Mouse (Mus musculus) small intestine, adult 2 months (tissue): ENCODE measurements around the gene Prg3. TPM values are rescaled to one million over a fixed set of nuclear protein-coding genes. Genes with fewer than 3 reads are reported as not detected.

Source experiments
- H3K27ac ChIP-seq: fragments of 200-500 bp; 2 replicates; pipeline ENCODE4 v1.5.1; 2012; ENCODE audit warnings: low read depth, low read length, control low read depth, inconsistent platforms; ENCODE audit not compliant: insufficient read depth
- H3K27me3 ChIP-seq: fragments of 200-500 bp; 2 replicates; pipeline ENCODE4 v1.6.1; 2012; ENCODE audit warnings: mild to moderate bottlenecking, moderate library complexity, low read length, inconsistent platforms; ENCODE audit not compliant: control insufficient read depth, insufficient read depth
- H3K36me3 ChIP-seq: fragments of 200-500 bp; 2 replicates; pipeline ENCODE4 v1.6.1; 2012; ENCODE audit warnings: mild to moderate bottlenecking, low read length, control low read depth, inconsistent platforms; ENCODE audit not compliant: control insufficient read depth, insufficient read depth
- H3K4me1 ChIP-seq: fragments of 200-500 bp; 2 replicates; pipeline ENCODE4 v1.6.1; 2012; ENCODE audit warnings: low read length, inconsistent platforms, mixed read lengths; ENCODE audit not compliant: control insufficient read depth, insufficient read depth, insufficient read length
- H3K4me3 ChIP-seq: fragments of 200-500 bp; 2 replicates; pipeline ENCODE4 v1.5.1; 2012; ENCODE audit warnings: low read depth, mild to moderate bottlenecking, control low read depth, inconsistent platforms, low read length, moderate library complexity
- CTCF ChIP-seq: fragments of 200-500 bp; IDR thresholded peaks from 2 replicates; pipeline ENCODE4 v1.5.1; 2012; ENCODE audit warnings: low read depth, mild to moderate bottlenecking, control low read depth, inconsistent platforms, low read length, moderate library complexity, mixed read lengths; ENCODE audit not compliant: insufficient replicate concordance, insufficient read length; ENCODE audit errors: extremely low read depth
- POLR2A ChIP-seq: fragments of 200-500 bp; IDR thresholded peaks from 2 replicates; pipeline ENCODE4 v1.6.1; 2012; ENCODE audit warnings: low read depth, mild to moderate bottlenecking, control low read depth, inconsistent platforms, low read length, moderate library complexity
- WGBS: fragments of 180-500 bp; shearing (Covaris S2); methylation state at CpG from one replicate; pipeline ENCODE4 v1.1.7; 2018; 5-methylcytosine and 5-hydroxymethylcytosine counted together
- polyA plus RNA-seq: library from polyadenylated mRNA; depleted of rRNA; stranded (reverse); fragments of >200 nt; gene quantifications from 2 replicates; pipeline ENCODE4 v1.2.3, GENCODE M21; 2012

Gene Prg3
- polyA plus RNA-seq, 1 experiment, result not detected

GRCm38 (mm10) chr2:85027281-85027680 lies 39.3 kb downstream of the Prg3 start:
- TF ChIP-seq POLR2A, result no peak
- TF ChIP-seq CTCF, result no peak
- no peak overlapping the region for H3K27ac ChIP-seq
- H3K36me3 ChIP-seq, result no peaks in the 10 kb centered on the region
- no peaks in the 10 kb centered on the region for H3K27me3 ChIP-seq
- H3K4me1 ChIP-seq, result peaks cover 5% of the 10 kb centered on the region; the same call in 1 of the 2 replicates
- 72% methylated on average over 5 of the region's 5 CpGs for WGBS
- no peak overlapping the region for H3K4me3 ChIP-seq

GRCm38 (mm10) chr2:85029897-85030296 lies 41.9 kb downstream of the Prg3 start:
- H3K27ac ChIP-seq, result no peak overlapping the region
- WGBS, result 16% methylated on average over 6 of the region's 6 CpGs
- peaks cover 5% of the 10 kb centered on the region; the same call in 1 of the 2 replicates for H3K4me1 ChIP-seq
- TF ChIP-seq POLR2A (no peak), CTCF (no peak)
- H3K36me3 ChIP-seq, result no peaks in the 10 kb centered on the region
- no peaks in the 10 kb centered on the region for H3K27me3 ChIP-seq
- H3K4me3 ChIP-seq, result no peak overlapping the region

GRCm38 (mm10) chr2:85030989-85031388 lies 43.0 kb downstream of the Prg3 start:
- Histone ChIP-seq H3K27ac (no peak overlapping the region), H3K4me1 (peaks cover 5% of the 10 kb centered on the region; the same call in 1 of the 2 replicates), H3K4me3 (no peak overlapping the region), H3K36me3 (no peaks in the 10 kb centered on the region), H3K27me3 (no peaks in the 10 kb centered on the region)
- 60% methylated on average over 6 of the region's 6 CpGs for WGBS
- TF ChIP-seq POLR2A, result no peak
- TF ChIP-seq CTCF, result no peak

- TF ChIP-seq CTCF (no peak), POLR2A (no peak)
- 84% methylated on average over 2 of the region's 2 CpGs for WGBS
- Histone ChIP-seq H3K36me3 (no peaks in the 10 kb centered on the region), H3K27ac (no peak overlapping the region), H3K4me1 (peaks cover 14% of the 10 kb centered on the region; the same call in 1 of the 2 replicates), H3K4me3 (no peak overlapping the region), H3K27me3 (no peaks in the 10 kb centered on the region)
These were observed 45.1 kb downstream of the Prg3 start for GRCm38 (mm10) chr2:85033121-85033520.

GRCm38 (mm10) chr2:85034169-85034568 lies 46.2 kb downstream of the Prg3 start:
- Histone ChIP-seq H3K4me1 (peaks cover 11% of the 10 kb centered on the region; the same call in 1 of the 2 replicates), H3K27ac (no peak overlapping the region), H3K36me3 (no peaks in the 10 kb centered on the region), H3K27me3 (no peaks in the 10 kb centered on the region), H3K4me3 (no peak overlapping the region)
- 78% methylated on average over 7 of the region's 7 CpGs for WGBS
- TF ChIP-seq CTCF (no peak), POLR2A (no peak)

- 7% methylated on average over 11 of the region's 11 CpGs for WGBS
- Histone ChIP-seq H3K4me1 (peaks cover 8% of the 10 kb centered on the region; the same call in 1 of the 2 replicates), H3K27ac (no peak overlapping the region), H3K36me3 (peaks cover 21% of the 10 kb centered on the region), H3K27me3 (no peaks in the 10 kb centered on the region), H3K4me3 (peak overlapping the region; percentile 89)
- no peak for TF ChIP-seq CTCF
- TF ChIP-seq POLR2A, result no peak
These were observed 48.6 kb downstream of the Prg3 start for GRCm38 (mm10) chr2:85036507-85037046.

- WGBS, result under 1% methylated on average over 66 of the region's 66 CpGs
These were observed 49.3 kb downstream of the Prg3 start, which contains the start of the genes Ssrp1 and P2rx3 for GRCm38 (mm10) chr2:85037047-85038026. Ssrp1 (plus strand) TSS chr2:85037234. P2rx3 (minus strand) TSS chr2:85037462.

More at GRCm38 (mm10) chr2:85037047-85038026, 49.3 kb downstream of the Prg3 start, which contains the start of the genes Ssrp1 and P2rx3:
- TF ChIP-seq POLR2A (peak; percentile 30; the same call in 1 of the 2 replicates), CTCF (peak; percentile 5; the same call in 1 of the 2 replicates)
- peaks cover 8% of the 10 kb centered on the region; the same call in 1 of the 2 replicates for H3K4me1 ChIP-seq
- H3K27me3 ChIP-seq, result no peaks in the 10 kb centered on the region
- H3K4me3 ChIP-seq, result peak within 1 kb of the TSS; percentile 89
- H3K36me3 ChIP-seq, result peaks cover 28% of the 10 kb centered on the region
- H3K27ac ChIP-seq, result peak within 1 kb of the TSS; percentile 63
